Mouse (Mus musculus): ENCODE data around the gene Slc34a3. TPM values are rescaled to one million over a fixed set of nuclear protein-coding genes. Genes with fewer than 3 reads are reported as not detected.

Slc34a3 gene
- total and polyA plus RNA-seq, 3 experiments, result 0.03 to 0.04 TPM; not detected in 1

GRCm38 (mm10) chr2:25228995-25229530 lies 5.1 kb downstream of the Slc34a3 start:
- Histone ChIP-seq H3K27ac (ENCODE audit: control insufficient read depth, low read depth, low read length) (peak overlapping the region; percentile 12), H3K27me3 (ENCODE audit: control insufficient read depth in 1 of 2, insufficient read depth in 2 of 2, low read length in 2 of 2) (no peaks in the 10 kb centered on the region), H3K4me3 (ENCODE audit: control insufficient read depth in 1 of 2, insufficient read depth in 1 of 2, low read depth in 2 of 2, low read length in 2 of 2) (peak overlapping the region; percentile 3 to 50; a peak in 3 of 4 replicates), H3K79me2 (ENCODE audit: control insufficient read depth, insufficient read depth, low read length, poor library complexity) (peaks cover 7% of the 10 kb centered on the region), H3K9ac (ENCODE audit: control insufficient read depth, low read depth, low read length, poor library complexity, severe bottlenecking) (peak overlapping the region; percentile 49), H3K36me3 (ENCODE audit: control insufficient read depth in 1 of 2, insufficient read depth in 2 of 2, low read length in 2 of 2) (peaks cover 0 to 14% of the 10 kb centered on the region in 2 experiments; a peak in 2 of 4 replicates), H3K4me1 (ENCODE audit: control insufficient read depth in 1 of 2, insufficient read depth in 2 of 2, low read length in 2 of 2) (peaks cover 12 to 31% of the 10 kb centered on the region in 2 experiments; a peak in 3 of 4 replicates), H3K9me3 (replicated peaks; ENCODE audit: insufficient read depth, low read length) (no peaks in the 10 kb centered on the region)
- DNase-seq (ENCODE audit: low read depth, low spot score), result no peak
- no peak for TF ChIP-seq GABPA (IDR thresholded peaks at IDR 0.05; ENCODE audit: low read depth, low read length)
- no peak for TF ChIP-seq USF1 (IDR thresholded peaks at IDR 0.05; ENCODE audit: low read depth, low read length)
- no peak for TF ChIP-seq EP300 (IDR thresholded peaks at IDR 0.05; ENCODE audit: low read depth in 1 of 2, low read length in 2 of 2)
- no peak for TF ChIP-seq ELF1 (IDR thresholded peaks at IDR 0.05; ENCODE audit: low read depth, low read length)
- no peak for TF ChIP-seq POLR2AphosphoS2 (IDR thresholded peaks at IDR 0.05; ENCODE audit: low read length)
- no peak for TF ChIP-seq POLR2A (IDR thresholded peaks at IDR 0.05; ENCODE audit: control insufficient read depth in 1 of 2, insufficient read depth in 1 of 2, low read depth in 1 of 2, low read length in 2 of 2, poor library complexity in 1 of 2)
- TF ChIP-seq SMC3 (IDR thresholded peaks at IDR 0.05; ENCODE audit: low read depth, low read length), result no peak
- no peak for TF ChIP-seq MYC (IDR thresholded peaks at IDR 0.05; ENCODE audit: low read depth, low read length)

GRCm38 (mm10) chr2:25228431-25228889 lies 5.7 kb downstream of the Slc34a3 start:
- no peaks in the 10 kb centered on the region for H3K9me3 ChIP-seq (replicated peaks; ENCODE audit: insufficient read depth, low read length)
- peaks cover 13% of the 10 kb centered on the region for H3K79me2 ChIP-seq (ENCODE audit: control insufficient read depth, insufficient read depth, low read length, poor library complexity)
- peak overlapping the region; percentile 48 to 67 for H3K4me3 ChIP-seq (ENCODE audit: control insufficient read depth in 1 of 2, insufficient read depth in 1 of 2, low read depth in 2 of 2, low read length in 2 of 2)
- H3K9ac ChIP-seq (ENCODE audit: control insufficient read depth, low read depth, low read length, poor library complexity, severe bottlenecking), result peak overlapping the region; percentile 66
- peaks cover 7 to 26% of the 10 kb centered on the region in 2 experiments; a peak in 3 of 4 replicates for H3K4me1 ChIP-seq (ENCODE audit: control insufficient read depth in 1 of 2, insufficient read depth in 2 of 2, low read length in 2 of 2)
- DNase-seq (ENCODE audit: low read depth, low spot score), result peak; percentile 94
- peaks cover 4 to 12% of the 10 kb centered on the region in 2 experiments for H3K36me3 ChIP-seq (ENCODE audit: control insufficient read depth in 1 of 2, insufficient read depth in 2 of 2, low read length in 2 of 2)
- H3K27me3 ChIP-seq (ENCODE audit: control insufficient read depth in 1 of 2, insufficient read depth in 2 of 2, low read length in 2 of 2), result no peaks in the 10 kb centered on the region
- H3K27ac ChIP-seq (ENCODE audit: control insufficient read depth, low read depth, low read length), result peak overlapping the region; percentile 72
- TF ChIP-seq CTCF (IDR thresholded peaks at IDR 0.05 in 2 of 3, conservative IDR thresholded peaks at IDR 0.05 in 1 of 3; ENCODE audit: control insufficient read depth in 1 of 3, insufficient read depth in 1 of 3, low read depth in 2 of 3, low read length in 3 of 3, poor library complexity in 1 of 3, severe bottlenecking in 1 of 3) (peak; percentile 72 to 96 (median 93)), ZNF384 (IDR thresholded peaks at IDR 0.05; ENCODE audit: low read depth, low read length) (no peak), CHD1 (IDR thresholded peaks at IDR 0.05; ENCODE audit: low read depth, low read length) (no peak), UBTF (IDR thresholded peaks at IDR 0.05; ENCODE audit: borderline replicate concordance, insufficient read depth, low read depth, low read length) (no peak), MXI1 (IDR thresholded peaks at IDR 0.05; ENCODE audit: low read depth, low read length) (peak; percentile 67), KAT2A (conservative IDR thresholded peaks at IDR 0.05; ENCODE audit: low read depth, low read length) (no peak), MEF2A (IDR thresholded peaks at IDR 0.05; ENCODE audit: extremely low read depth, insufficient replicate concordance, low read depth, low read length, poor library complexity, severe bottlenecking) (no peak), MYB (IDR thresholded peaks at IDR 0.05; ENCODE audit: low read depth, low read length) (no peak), MAZ (IDR thresholded peaks at IDR 0.05; ENCODE audit: low read depth, low read length) (peak; percentile 83), TAL1 (IDR thresholded peaks at IDR 0.05; ENCODE audit: low read length) (no peak), USF1 (IDR thresholded peaks at IDR 0.05; ENCODE audit: low read depth, low read length) (no peak), MAFK (IDR thresholded peaks at IDR 0.05; ENCODE audit: borderline replicate concordance, low read depth, low read length) (no peak), CHD2 (IDR thresholded peaks at IDR 0.05; ENCODE audit: low read length) (no peak), POLR2AphosphoS2 (IDR thresholded peaks at IDR 0.05; ENCODE audit: low read length) (no peak), RCOR1 (IDR thresholded peaks at IDR 0.05; ENCODE audit: low read depth, low read length) (no peak), NRF1 (IDR thresholded peaks at IDR 0.05; ENCODE audit: insufficient read depth, low read depth, low read length, poor library complexity, severe bottlenecking) (no peak), POLR2AphosphoS5 (IDR thresholded peaks at IDR 0.05; ENCODE audit: borderline replicate concordance, low read depth, low read length) (no peak), JUND (IDR thresholded peaks at IDR 0.05; ENCODE audit: low read depth, low read length) (no peak), ZKSCAN1 (IDR thresholded peaks at IDR 0.05; ENCODE audit: low read depth, low read length) (no peak), ELF1 (IDR thresholded peaks at IDR 0.05; ENCODE audit: low read depth, low read length) (peak; percentile 73), MYC (IDR thresholded peaks at IDR 0.05; ENCODE audit: low read depth, low read length) (0 out of 2 replicates have a peak, but pooled peaks have one; percentile 52), GABPA (IDR thresholded peaks at IDR 0.05; ENCODE audit: low read depth, low read length) (no peak), ZC3H11A (IDR thresholded peaks at IDR 0.05; ENCODE audit: low read depth, low read length) (peak; percentile 38; the same call in 1 of the 2 replicates), USF2 (IDR thresholded peaks at IDR 0.05; ENCODE audit: borderline replicate concordance in 1 of 2, insufficient read depth in 1 of 2, low read depth in 1 of 2, low read length in 2 of 2) (no peak), NELFE (IDR thresholded peaks at IDR 0.05; ENCODE audit: low read depth, low read length) (peak; percentile 21), E2F4 (IDR thresholded peaks at IDR 0.05; ENCODE audit: borderline replicate concordance, low read depth, low read length) (no peak)
